Mouse (Mus musculus) hindbrain, embryonic 11.5 days (tissue): ENCODE measurements around the gene Slc12a5. TPM values are rescaled to one million over a fixed set of nuclear protein-coding genes. Genes with fewer than 3 reads are reported as not detected.

Experiments used
- ATAC-seq: fragments of 200-750 bp; cut with Nextera tagmentation; 2 replicates; pipeline ENCODE4 v1.8.0; 2017; ENCODE audit warnings: mild to moderate bottlenecking, moderate TSS enrichment, moderate library complexity; ENCODE audit not compliant: low FRiP score
- DNase-seq: peaks from one replicate; pipeline ENCODE4 v3.0.0-alpha.2; 2015; ENCODE audit warnings: low spot score
- H3K27ac ChIP-seq: fragments of 300-500 bp; sonication (generic); 2 replicates; pipeline ENCODE4 v1.5.1; 2014; ENCODE audit warnings: mild to moderate bottlenecking, low read depth, low read length
- H3K27me3 ChIP-seq: fragments of 300-500 bp; sonication (generic); 2 replicates; pipeline ENCODE4 v1.6.1; 2014; ENCODE audit warnings: mild to moderate bottlenecking, low read length, moderate library complexity, mixed read lengths; ENCODE audit not compliant: control insufficient read depth, insufficient read depth
- H3K36me3 ChIP-seq: fragments of 300-500 bp; sonication (generic); 2 replicates; pipeline ENCODE4 v1.6.1; 2014; ENCODE audit warnings: mild to moderate bottlenecking, low read length, moderate library complexity, mixed read lengths; ENCODE audit not compliant: control insufficient read depth, insufficient read depth
- H3K4me1 ChIP-seq: fragments of 300-500 bp; sonication (generic); replicated peaks from 2 replicates; pipeline ENCODE4 v1.6.1; 2014; ENCODE audit warnings: low read length, mixed read lengths; ENCODE audit not compliant: control insufficient read depth, insufficient read depth
- H3K4me2 ChIP-seq: fragments of 300-500 bp; sonication (generic); replicated peaks from 2 replicates; pipeline ENCODE4 v1.6.1; 2014; ENCODE audit warnings: mild to moderate bottlenecking, low read depth, low read length
- H3K4me3 ChIP-seq: fragments of 300-500 bp; sonication (generic); 2 replicates; pipeline ENCODE4 v1.5.1; 2014; ENCODE audit warnings: low read depth, low read length
- H3K9ac ChIP-seq: fragments of 300-500 bp; sonication (generic); 2 replicates; pipeline ENCODE4 v1.6.1; 2014; ENCODE audit warnings: low read depth, low read length
- H3K9me3 ChIP-seq: fragments of 300-500 bp; sonication (generic); 2 replicates; pipeline ENCODE4 v1.6.1; 2016; ENCODE audit warnings: low read length; ENCODE audit not compliant: control insufficient read depth
- WGBS: fragments of 180-500 bp; shearing (Covaris S2); extraction: QIAGEN DNeasy Blood & Tissue Kit; methylation state at CpG from one replicate; pipeline ENCODE4 v1.1.7; 2014; 5-methylcytosine and 5-hydroxymethylcytosine counted together
- polyA plus RNA-seq: library from polyadenylated mRNA; unstranded; fragments of >200 nt; fragmentation: Nextera tagmentation; extraction: Ambion mirVana; gene quantifications from 2 replicates; pipeline ENCODE4 v1.2.1, GENCODE M21; 2014

The Slc12a5 gene
- polyA plus RNA-seq, 1 experiment from 2014 or later: 7.4 TPM

- 57% methylated on average over 7 of the region's 7 CpGs for WGBS
- H3K4me3 ChIP-seq: no peak overlapping the region
- no peaks in the 10 kb centered on the region for H3K9me3 ChIP-seq
- 0 out of 2 replicates have a peak, but pooled peaks cover 2% of the 10 kb centered on the region for H3K36me3 ChIP-seq
- 0 out of 2 replicates have a peak, but pooled peaks cover 2% of the 10 kb centered on the region for H3K4me1 ChIP-seq
- no peaks in the 10 kb centered on the region for H3K27me3 ChIP-seq
- DNase-seq (no peak), ATAC-seq (no peak)
- H3K9ac ChIP-seq: no peak overlapping the region
- H3K27ac ChIP-seq: no peak overlapping the region
- H3K4me2 ChIP-seq: no peak overlapping the region
Measured at GRCm38 (mm10) chr2:164921984-164922383, 38.6 kb upstream of the Slc12a5 start.

DNA sequence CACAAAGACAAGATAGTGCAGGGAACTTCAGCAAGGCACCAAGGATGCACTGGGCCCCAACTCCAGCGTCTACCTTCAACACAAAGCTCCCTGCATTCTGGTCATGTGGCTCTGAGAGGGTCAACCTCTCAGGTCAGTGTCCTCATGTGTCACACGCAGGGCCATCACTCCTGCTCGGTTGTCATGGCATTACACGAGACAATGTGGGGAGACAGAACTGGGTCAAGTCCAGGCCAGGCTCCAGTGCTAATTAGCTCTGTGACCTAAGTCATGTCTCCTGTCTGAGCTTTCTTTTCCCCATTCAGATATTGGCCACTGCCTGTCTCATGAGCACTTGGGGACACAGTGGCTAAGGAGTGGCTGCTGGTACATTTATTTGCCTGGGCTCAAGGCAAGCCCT lies 37.3 kb upstream of the Slc12a5 start:
- Histone ChIP-seq H3K4me1 (0 out of 2 replicates have a peak, but pooled peaks cover 2% of the 10 kb centered on the region), H3K9ac (no peak overlapping the region), H3K27ac (no peak overlapping the region), H3K9me3 (no peaks in the 10 kb centered on the region), H3K4me3 (no peak overlapping the region), H3K4me2 (no peak overlapping the region), H3K27me3 (no peaks in the 10 kb centered on the region), H3K36me3 (0 out of 2 replicates have a peak, but pooled peaks cover 2% of the 10 kb centered on the region)
- ATAC-seq: no peak
- DNase-seq: no peak
- 48% methylated on average over 4 of the region's 4 CpGs for WGBS

DNA sequence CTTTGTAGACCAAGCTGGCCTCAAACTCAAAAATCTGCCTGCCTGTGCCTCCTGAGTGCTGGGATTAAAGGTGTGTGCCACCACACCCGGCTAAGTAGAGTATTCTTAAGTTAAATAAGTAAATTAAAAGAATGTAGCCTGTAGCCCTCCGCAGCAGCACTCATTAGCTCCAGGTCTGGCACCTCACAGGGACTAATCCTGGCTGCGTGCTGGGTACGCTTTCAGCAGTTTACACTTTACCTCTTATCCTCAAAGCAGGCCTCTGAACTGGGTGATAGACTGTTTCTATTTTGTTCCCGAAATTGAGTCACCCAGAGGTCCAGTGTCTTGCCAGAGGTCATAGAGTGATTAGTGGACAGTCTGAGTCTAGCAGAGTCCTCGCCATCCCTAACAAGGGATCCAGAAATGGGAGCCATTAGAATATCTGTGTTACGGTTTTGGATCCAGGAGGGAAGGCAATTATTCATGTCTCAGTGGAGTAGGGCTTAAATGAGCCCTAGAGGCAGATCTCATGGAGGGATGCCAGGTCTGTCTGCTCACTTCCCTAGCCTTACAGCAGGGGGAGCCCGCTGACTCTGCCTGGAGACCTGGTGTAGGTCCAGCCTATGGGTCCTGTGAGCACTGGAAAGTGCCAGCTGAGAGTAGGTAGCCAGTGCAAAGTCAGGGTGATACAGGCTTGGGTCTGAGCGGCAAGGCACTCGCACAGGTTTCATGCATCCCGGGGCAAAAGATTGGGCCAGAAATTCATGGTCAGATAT lies 36.3 kb upstream of the Slc12a5 start:
- Histone ChIP-seq H3K4me3 (no peak overlapping the region), H3K9me3 (no peaks in the 10 kb centered on the region), H3K36me3 (0 out of 2 replicates have a peak, but pooled peaks cover 2% of the 10 kb centered on the region), H3K27me3 (no peaks in the 10 kb centered on the region), H3K9ac (no peak overlapping the region), H3K4me2 (no peak overlapping the region), H3K4me1 (0 out of 2 replicates have a peak, but pooled peaks cover 2% of the 10 kb centered on the region), H3K27ac (no peak overlapping the region)
- DNase-seq: peak; percentile 82
- WGBS: 43% methylated on average over 11 of the region's 11 CpGs
- ATAC-seq: peak; percentile 49; the same call in 1 of the 2 replicates

GRCm38 (mm10) chr2:164930706-164931581 lies 29.7 kb upstream of the Slc12a5 start:
- no peak for DNase-seq
- Histone ChIP-seq H3K9me3 (no peaks in the 10 kb centered on the region), H3K36me3 (no peaks in the 10 kb centered on the region), H3K27ac (no peak overlapping the region), H3K27me3 (no peaks in the 10 kb centered on the region), H3K4me3 (no peak overlapping the region), H3K4me2 (no peak overlapping the region), H3K4me1 (no peaks in the 10 kb centered on the region), H3K9ac (no peak overlapping the region)
- no peak for ATAC-seq
- 62% methylated on average over 11 of the region's 11 CpGs for WGBS

- Histone ChIP-seq H3K9ac (no peak overlapping the region), H3K9me3 (no peaks in the 10 kb centered on the region), H3K27ac (no peak overlapping the region), H3K27me3 (peaks cover 11% of the 10 kb centered on the region; the same call in 1 of the 2 replicates), H3K4me2 (no peak overlapping the region), H3K4me3 (no peak overlapping the region), H3K4me1 (no peaks in the 10 kb centered on the region), H3K36me3 (no peaks in the 10 kb centered on the region)
- ATAC-seq (no peak), DNase-seq (no peak)
- 47% methylated on average over 7 of the region's 10 CpGs for WGBS
Measured at GRCm38 (mm10) chr2:164933534-164933933, 27.1 kb upstream of the Slc12a5 start.

- Histone ChIP-seq H3K4me3 (no peak overlapping the region), H3K4me1 (peaks cover 7% of the 10 kb centered on the region; the same call in 1 of the 2 replicates), H3K27me3 (peaks cover 27% of the 10 kb centered on the region), H3K27ac (no peak overlapping the region), H3K9ac (no peak overlapping the region), H3K36me3 (no peaks in the 10 kb centered on the region), H3K9me3 (no peaks in the 10 kb centered on the region), H3K4me2 (no peak overlapping the region)
- 88% methylated on average over 4 of the region's 4 CpGs for WGBS
- DNase-seq: no peak
- ATAC-seq: no peak
Measured at GRCm38 (mm10) chr2:164935991-164936390, 24.6 kb upstream of the Slc12a5 start.

DNA sequence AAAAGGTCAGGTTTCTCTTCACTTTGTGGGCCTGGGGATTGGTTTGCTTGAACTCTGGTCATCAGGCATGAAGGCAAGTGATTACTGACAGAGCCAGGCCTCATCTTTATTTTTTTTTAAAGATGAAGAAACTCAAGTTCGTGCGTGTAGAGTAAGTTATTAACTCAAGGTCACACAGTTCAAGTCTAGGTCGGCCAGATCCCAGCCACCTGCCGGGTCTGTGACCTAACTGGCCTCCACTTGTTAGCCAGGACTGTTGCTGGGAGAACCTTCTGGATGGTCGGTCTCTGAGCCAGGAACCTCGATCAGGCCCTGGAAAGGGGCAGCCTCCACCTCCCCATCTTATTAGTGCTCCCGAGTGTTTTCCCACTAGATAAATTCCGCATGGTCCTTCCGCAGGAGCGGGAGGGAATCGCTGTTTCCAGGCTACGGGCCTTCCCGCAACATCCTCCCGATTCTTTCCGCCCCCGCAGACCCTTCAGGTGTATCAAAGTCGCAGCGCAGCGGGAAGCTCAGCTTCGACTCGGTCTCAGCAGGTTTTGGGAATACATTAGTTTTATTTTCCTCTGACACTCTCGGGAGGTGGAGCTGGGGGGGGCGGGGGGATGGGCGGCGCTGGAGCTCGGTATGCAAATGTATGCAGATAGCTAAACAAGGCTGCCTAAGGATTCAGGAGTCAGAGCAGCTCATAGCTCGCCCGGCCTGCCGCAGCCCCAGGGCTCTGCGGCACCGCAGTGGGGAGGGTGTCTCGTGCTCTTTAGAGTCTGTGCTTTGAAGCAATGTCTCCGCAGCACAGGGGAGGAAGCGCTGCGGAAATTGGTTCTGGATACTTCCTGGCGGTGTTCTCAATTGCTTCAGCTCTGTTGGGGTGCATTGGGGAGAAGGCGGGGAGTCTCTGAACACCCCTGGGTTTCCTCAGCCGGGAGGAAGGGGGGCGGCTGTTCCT lies 22.2 kb upstream of the Slc12a5 start:
- peaks cover 28% of the 10 kb centered on the region for H3K27me3 ChIP-seq
- 3% methylated on average over 39 of the region's 39 CpGs for WGBS
- H3K36me3 ChIP-seq: no peaks in the 10 kb centered on the region
- H3K4me2 ChIP-seq: peak overlapping the region; percentile 52
- H3K4me3 ChIP-seq: peak overlapping the region; percentile 26
- peak; percentile 65 for DNase-seq
- H3K9me3 ChIP-seq: no peaks in the 10 kb centered on the region
- peak; percentile 90 for ATAC-seq
- H3K27ac ChIP-seq: peak overlapping the region; percentile 14; the same call in 1 of the 2 replicates
- peak overlapping the region; percentile 33 for H3K9ac ChIP-seq
- peaks cover 7% of the 10 kb centered on the region; the same call in 1 of the 2 replicates for H3K4me1 ChIP-seq

DNA sequence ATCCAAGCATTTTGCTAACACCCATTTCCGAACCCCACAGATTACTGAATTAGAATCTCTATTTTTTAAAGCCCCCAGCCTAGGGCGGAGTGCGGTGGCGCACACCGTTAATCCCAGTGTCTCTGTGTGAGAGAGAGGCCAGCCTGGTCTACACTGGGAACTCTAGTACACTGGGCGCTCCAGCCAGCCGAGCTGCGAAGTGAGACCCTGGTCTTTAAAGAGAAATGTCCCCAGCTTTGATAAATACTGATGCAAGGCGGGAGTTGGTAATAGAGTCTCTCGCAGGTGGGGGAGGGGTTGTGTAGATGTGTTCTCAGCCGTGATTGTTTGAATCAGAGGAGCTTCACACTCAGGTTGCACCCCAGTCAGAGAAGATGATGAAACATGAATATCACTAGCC lies 21.5 kb upstream of the Slc12a5 start:
- H3K9ac ChIP-seq: peak overlapping the region; percentile 28
- 1% methylated on average over 11 of the region's 11 CpGs for WGBS
- H3K27me3 ChIP-seq: peaks cover 28% of the 10 kb centered on the region
- H3K36me3 ChIP-seq: no peaks in the 10 kb centered on the region
- H3K4me1 ChIP-seq: peaks cover 7% of the 10 kb centered on the region; the same call in 1 of the 2 replicates
- peak overlapping the region; percentile 26 for H3K4me3 ChIP-seq
- ATAC-seq (peak; percentile 60; the same call in 1 of the 2 replicates), DNase-seq (peak; percentile 41)
- H3K4me2 ChIP-seq: peak overlapping the region; percentile 52
- no peaks in the 10 kb centered on the region for H3K9me3 ChIP-seq
- 0 out of 2 replicates have a peak overlapping the region, but pooled peaks have one; percentile 14 for H3K27ac ChIP-seq
